Mouse (Mus musculus) lung, adult 10 weeks (tissue): ENCODE measurements around the gene Slx4. TPM values are rescaled to one million over a fixed set of nuclear protein-coding genes. Genes with fewer than 3 reads are reported as not detected.

Source experiments
- polyA plus RNA-seq: library from polyadenylated mRNA; stranded (reverse); fragments of 350-450 nt; fragmentation: Illumina TruSeq; extraction: RNeasy Lipid Tissue Mini Kit (QIAGEN cat#74804); gene quantifications from one replicate; pipeline ENCODE4 v1.2.3, GENCODE M21; 2014; ENCODE audit warnings: low read depth, low replicate concordance; ENCODE audit not compliant: insufficient read depth

Gene Slx4
- polyA plus RNA-seq, result 5.6 TPM

DNA sequence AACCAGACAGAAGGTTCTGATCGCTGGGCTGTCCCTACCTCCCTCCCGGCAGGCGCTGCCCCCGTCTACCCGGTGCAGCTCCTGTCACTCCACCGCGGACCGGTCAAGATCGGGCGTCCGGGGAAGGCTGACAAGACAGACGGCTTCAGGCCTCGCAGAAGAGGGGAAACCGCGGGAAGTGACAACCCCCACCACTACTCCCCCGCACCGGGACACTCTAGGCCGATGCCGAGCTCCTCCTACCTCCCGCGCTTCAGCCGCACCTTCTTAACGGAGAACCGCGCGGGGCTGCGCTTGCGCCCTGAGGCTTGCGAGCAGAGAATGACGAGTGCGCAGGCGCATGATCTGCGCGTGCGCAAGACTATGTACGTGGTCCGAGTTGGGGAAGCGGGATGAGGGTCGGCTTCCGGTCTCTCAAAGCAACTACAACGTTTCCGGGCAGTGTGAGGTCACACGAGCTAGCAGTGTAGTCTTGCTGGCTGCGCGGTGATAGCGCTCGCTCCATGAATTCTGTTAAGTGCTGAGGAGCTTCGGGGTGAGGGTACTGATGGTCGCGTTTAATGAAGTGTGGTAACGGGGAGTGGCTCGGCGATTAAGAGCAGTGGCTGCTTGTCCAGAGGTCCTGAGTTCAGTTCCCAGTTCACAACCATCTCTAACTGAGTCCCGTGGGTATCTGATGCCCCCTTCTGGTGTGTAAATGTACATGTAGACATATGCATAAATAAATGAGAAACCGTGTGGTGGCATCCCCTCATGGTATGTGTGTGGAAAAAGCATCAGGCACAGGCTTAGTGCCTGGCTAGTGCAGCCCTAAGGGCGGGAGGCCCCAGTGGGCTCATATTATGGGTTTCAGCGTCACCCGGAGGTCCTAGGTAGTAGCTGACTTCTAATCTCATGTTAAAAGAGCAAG is at the start of gene Slx4:
Slx4 (minus strand) TSS at position 282 of the 910 bp plus-strand sequence.

DNA sequence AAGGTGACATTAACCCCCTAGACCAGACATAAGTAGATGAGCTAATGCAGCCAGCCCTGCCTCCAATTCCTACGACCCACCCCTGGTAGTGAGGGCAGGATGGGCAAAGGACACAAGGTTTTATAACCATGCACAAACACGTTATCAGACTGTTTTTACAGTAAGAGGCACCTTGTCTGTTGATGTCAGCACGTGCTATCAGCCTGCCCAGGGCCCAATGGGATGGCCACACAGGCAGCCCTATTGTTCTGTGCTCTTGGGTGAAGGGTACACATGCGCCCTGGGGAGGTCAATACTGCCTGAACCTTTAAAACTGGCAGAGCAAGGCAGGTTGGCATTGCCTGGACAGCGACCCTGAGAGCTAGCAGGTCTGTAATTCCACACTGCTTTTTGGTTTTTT is 33.2 kb upstream of the Slx4 start, which contains the start of gene Dnase1:
Dnase1 (plus strand) TSS at position 136 of the 400 bp plus-strand sequence.

DNA sequence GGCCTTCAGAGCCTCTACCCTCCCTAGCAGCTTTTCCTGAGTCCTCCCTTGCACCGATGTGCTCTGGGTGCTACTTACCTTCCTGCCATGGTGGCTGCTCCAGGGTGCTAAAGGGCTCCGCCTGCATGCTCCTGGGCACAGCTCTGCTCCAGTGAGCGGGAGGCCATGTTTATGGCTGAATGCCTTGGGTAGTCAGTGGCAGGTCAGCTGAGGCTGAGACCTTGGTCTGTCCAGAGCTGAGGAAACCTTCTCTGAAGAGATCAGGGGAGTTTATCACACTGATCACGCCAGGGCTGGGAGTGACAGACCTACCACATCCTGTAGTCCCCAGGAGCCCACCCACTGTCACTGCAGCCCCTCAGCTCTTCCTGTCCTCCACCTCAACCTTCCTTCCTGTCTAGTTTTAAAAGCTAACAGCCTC is 27.3 kb downstream of the Slx4 start, which contains the start of gene Nlrc3:
Nlrc3 (minus strand) TSS at position 382 of the 421 bp plus-strand sequence.

Other genes with a start within 250 kb of the Slx4 start
- gene Olfr15, start 172.9 kb downstream of the Slx4 start, polyA plus RNA-seq, result not detected
- 0.40 TPM for gene Zfp174, start 156.5 kb downstream of the Slx4 start, polyA plus RNA-seq
- gene Naa60, start 131.4 kb downstream of the Slx4 start, polyA plus RNA-seq, result 27.7 TPM
- gene Zfp597, start 119.2 kb downstream of the Slx4 start, polyA plus RNA-seq, result 6.5 TPM
- gene Gm20695, start 119.1 kb downstream of the Slx4 start, polyA plus RNA-seq, result 0.39 TPM
- 15.3 TPM for gene 1700037C18Rik, start 95.1 kb downstream of the Slx4 start, polyA plus RNA-seq
- gene Cluap1, start 95.0 kb downstream of the Slx4 start, polyA plus RNA-seq, result 17.5 TPM
- 1.00 TPM for gene Nlrc3, start 27.1 kb downstream of the Slx4 start, polyA plus RNA-seq
- gene Dnase1, start 33.2 kb upstream of the Slx4 start, polyA plus RNA-seq, result not detected
- gene Trap1, start 74.1 kb upstream of the Slx4 start, polyA plus RNA-seq, result 39.3 TPM
- 4.2 TPM for gene Crebbp, start 210.2 kb upstream of the Slx4 start, polyA plus RNA-seq